Mouse (Mus musculus) thymus, adult 2 months (tissue): ENCODE data around the gene Dmbx1.

Source experiments
- CTCF ChIP-seq: fragments of 200-500 bp; IDR thresholded peaks from 2 replicates; pipeline ENCODE4 v1.5.1; 2012; ENCODE audit warnings: mild to moderate bottlenecking, control low read depth, low read length, moderate library complexity, borderline replicate concordance; ENCODE audit not compliant: control insufficient read depth, poor library complexity, insufficient read depth; ENCODE audit errors: extremely low read depth
- POLR2A ChIP-seq: fragments of 200-500 bp; IDR thresholded peaks from 2 replicates; pipeline ENCODE4 v1.6.1; 2012; ENCODE audit warnings: mild to moderate bottlenecking, low read length, control low read depth, moderate library complexity; ENCODE audit not compliant: control insufficient read depth, poor library complexity, insufficient read depth; ENCODE audit errors: extremely low read depth

DNA sequence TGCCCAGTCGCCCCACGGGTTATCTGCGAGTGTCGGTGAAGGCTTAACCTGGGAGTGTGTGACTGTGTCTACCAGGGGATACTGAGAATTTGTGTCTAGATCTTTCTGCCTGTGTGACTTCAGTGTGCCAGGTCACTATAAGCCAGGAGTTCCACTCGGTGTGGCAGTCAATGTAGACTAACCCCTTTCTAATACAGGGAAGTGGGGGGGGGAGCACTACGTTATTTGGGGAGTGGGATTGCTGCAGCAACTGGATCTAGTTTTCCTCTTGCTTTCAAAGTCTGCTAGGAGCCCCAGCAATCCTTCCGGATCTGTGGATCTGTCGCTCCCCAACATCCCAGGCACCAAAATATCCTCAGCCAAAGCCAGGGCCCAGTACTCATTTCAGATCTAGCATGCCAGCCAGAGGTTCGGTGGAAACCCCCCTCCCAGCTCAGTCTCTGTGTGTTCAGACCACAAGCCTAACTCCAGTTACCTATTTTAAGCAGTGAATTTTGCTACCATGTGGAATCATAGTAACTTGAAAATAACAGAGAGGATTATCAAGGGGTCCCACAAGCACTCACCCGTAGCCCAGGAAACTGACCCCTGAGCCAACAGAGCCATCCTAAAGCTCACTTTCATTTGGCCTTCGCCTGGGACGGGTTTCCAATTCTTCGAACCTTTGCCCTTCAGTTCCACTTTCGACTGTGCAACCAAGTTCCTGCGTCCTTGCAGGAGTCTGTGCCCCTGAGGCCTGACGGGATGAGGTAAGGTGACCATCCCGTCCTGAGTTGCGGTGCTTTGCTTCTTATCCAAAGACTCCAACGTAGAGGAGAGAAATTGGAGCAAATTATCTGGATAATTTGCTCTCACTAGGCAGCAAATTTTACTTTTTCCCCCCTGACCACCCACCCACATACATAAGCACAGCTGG, 2.4 kb downstream of the Dmbx1 start:
- TF ChIP-seq CTCF (no peak), POLR2A (no peak)
